Mouse (Mus musculus): ENCODE measurements at regions not wholly inside any gene's neighbourhood (a gene's known extent, or its start where the extent isn't known, plus 50 kb on each side); places are given as distances from the start of the nearest gene placed in this dataset.

DNA sequence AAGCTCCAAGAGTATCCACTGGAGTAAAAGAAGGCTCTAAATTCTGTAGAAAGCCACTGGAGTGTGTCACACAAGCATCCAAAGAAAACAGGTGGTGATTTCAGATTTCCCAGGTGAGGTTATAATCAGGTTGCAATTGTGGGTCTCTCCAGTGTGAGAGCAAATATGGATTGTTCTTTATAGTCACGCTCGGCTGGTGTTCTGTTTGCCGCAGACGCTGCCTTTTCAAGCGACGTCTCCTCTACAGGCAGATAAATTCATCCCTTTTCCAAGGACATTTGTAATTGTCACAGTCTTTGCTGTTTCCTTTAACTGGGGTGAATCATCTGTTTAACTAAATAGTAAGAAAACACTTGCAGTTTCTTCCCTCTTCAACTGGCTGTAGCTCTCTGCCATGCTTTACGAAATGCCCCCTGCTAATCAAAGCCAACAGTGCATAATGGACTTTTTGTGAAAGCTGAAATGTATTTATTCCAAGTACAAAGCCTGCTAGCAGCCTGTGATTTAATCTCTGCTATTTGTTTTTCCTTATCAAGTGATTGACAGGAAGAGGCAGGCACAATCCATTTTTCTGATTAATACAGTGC, 502.4 kb downstream of the Trim52 start:
- no peak for DNase-seq (ENCODE audit: low spot score in 2 of 2)
